Mouse (Mus musculus) intestine, embryonic 15.5 days (tissue): ENCODE results near the gene Man1c1. TPM values are rescaled to one million over a fixed set of nuclear protein-coding genes. Genes with fewer than 3 reads are reported as not detected.

Source experiments
- ATAC-seq: fragments of 200-750 bp; cut with Nextera tagmentation; 2 replicates; pipeline ENCODE4 v1.8.0; 2017; ENCODE audit warnings: moderate TSS enrichment, moderate library complexity
- H3K27ac ChIP-seq: fragments of 300-500 bp; sonication (generic); 2 replicates; pipeline ENCODE4 v1.5.1; 2015; ENCODE audit warnings: mild to moderate bottlenecking, inconsistent platforms
- H3K27me3 ChIP-seq: fragments of 300-500 bp; sonication (generic); replicated peaks from 2 replicates; pipeline ENCODE4 v1.6.1; 2015; ENCODE audit warnings: inconsistent platforms
- H3K36me3 ChIP-seq: fragments of 300-500 bp; sonication (generic); 2 replicates; pipeline ENCODE4 v1.6.1; 2015; ENCODE audit warnings: inconsistent platforms
- H3K4me1 ChIP-seq: fragments of 300-500 bp; sonication (generic); replicated peaks from 2 replicates; pipeline ENCODE4 v1.6.1; 2015; ENCODE audit warnings: inconsistent platforms
- H3K4me2 ChIP-seq: fragments of 300-500 bp; sonication (generic); replicated peaks from 2 replicates; pipeline ENCODE4 v1.6.1; 2015; ENCODE audit warnings: mild to moderate bottlenecking, inconsistent platforms
- H3K4me3 ChIP-seq: fragments of 300-500 bp; sonication (generic); replicated peaks from 2 replicates; pipeline ENCODE4 v1.5.1; 2015; ENCODE audit warnings: inconsistent platforms
- H3K9ac ChIP-seq: fragments of 300-500 bp; sonication (generic); 2 replicates; pipeline ENCODE4 v1.6.1; 2015; ENCODE audit warnings: inconsistent platforms
- H3K9me3 ChIP-seq: fragments of 300-500 bp; sonication (generic); 2 replicates; pipeline ENCODE4 v1.6.1; 2016; ENCODE audit warnings: inconsistent platforms
- WGBS: fragments of 180-500 bp; shearing (Covaris S2); methylation state at CpG from one replicate; pipeline ENCODE4 v1.1.7; 2015; 5-methylcytosine and 5-hydroxymethylcytosine counted together
- polyA plus RNA-seq: library from polyadenylated mRNA; unstranded; fragments of >200 nt; fragmentation: Nextera tagmentation; extraction: Ambion mirVana; gene quantifications from 2 replicates; pipeline ENCODE4 v1.2.1, GENCODE M21; 2015

Man1c1 gene
- polyA plus RNA-seq, 1 experiment from 2014 or later, result 3.0 TPM

DNA sequence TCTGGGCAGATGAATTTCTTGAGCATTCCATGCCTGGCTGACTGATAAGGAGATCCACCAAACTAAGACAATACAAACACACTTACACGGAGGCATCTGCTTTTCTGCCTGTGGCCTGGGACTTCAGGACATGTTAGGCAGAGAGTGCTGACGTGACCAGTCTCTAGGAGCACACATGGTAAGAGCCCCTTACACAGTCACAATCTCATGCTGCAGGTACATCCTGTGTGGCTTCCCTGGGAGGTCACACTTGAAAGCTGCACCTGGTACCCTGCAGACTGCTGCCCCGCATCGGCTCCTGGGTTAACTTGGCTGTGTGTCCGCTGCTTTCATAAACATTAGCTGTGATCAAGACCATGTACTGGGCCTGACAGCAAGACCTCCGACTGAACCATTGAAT lies 59.7 kb downstream of the Man1c1 start:
- H3K27ac ChIP-seq, result no peak overlapping the region
- 65% methylated on average over 6 of the region's 6 CpGs for WGBS
- H3K9me3 ChIP-seq, result no peaks in the 10 kb centered on the region
- no peak overlapping the region for H3K9ac ChIP-seq
- ATAC-seq, result no peak
- H3K36me3 ChIP-seq, result no peaks in the 10 kb centered on the region
- no peak overlapping the region for H3K4me2 ChIP-seq
- no peaks in the 10 kb centered on the region for H3K27me3 ChIP-seq
- 0 out of 2 replicates have a peak, but pooled peaks cover 4% of the 10 kb centered on the region for H3K4me1 ChIP-seq
- H3K4me3 ChIP-seq, result no peak overlapping the region

DNA sequence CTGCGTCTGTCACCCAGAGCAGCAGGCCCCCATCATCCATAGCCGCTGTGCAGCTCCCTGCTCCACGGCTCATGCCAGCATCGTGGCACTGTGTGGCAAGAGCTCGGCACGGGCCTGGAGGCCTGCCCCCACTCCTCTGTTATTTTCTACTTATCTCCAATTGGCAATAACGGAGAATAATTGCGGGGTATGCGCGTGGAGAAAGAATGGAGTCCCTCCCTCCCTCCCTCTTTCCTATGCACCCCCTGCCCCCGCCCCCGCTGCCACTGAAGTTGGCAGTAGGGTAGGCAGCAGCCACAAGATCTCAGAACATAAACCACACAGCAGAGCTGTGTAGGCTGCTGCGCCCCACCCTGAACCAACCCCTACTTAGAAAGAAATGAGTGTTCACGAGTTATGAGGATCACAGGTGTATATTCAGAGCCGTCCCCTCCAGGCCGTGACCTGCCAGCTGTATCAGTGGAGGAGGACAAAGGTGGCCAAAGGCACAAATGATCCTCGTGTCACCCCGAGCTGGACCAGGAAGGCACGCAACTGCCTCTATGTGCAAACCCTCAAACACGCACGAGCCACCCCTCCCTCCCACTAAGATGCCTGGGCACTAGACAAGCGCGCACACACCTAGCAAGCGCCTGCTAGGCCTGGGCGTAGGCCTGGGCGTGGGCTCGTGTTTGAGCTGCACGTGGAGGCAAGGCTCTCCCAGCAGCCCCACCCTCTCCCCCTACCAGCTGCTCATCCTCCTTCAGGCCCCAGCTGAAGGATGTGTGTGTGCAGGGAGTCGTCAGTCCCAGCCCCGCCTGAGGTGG lies 62.2 kb downstream of the Man1c1 start:
- Histone ChIP-seq H3K27ac (no peak overlapping the region), H3K9ac (no peak overlapping the region), H3K36me3 (no peaks in the 10 kb centered on the region), H3K4me3 (no peak overlapping the region), H3K4me2 (no peak overlapping the region), H3K4me1 (0 out of 2 replicates have a peak, but pooled peaks cover 4% of the 10 kb centered on the region), H3K9me3 (no peaks in the 10 kb centered on the region), H3K27me3 (no peaks in the 10 kb centered on the region)
- WGBS, result 69% methylated on average over 30 of the region's 30 CpGs
- peak; percentile 39; the same call in 1 of the 2 replicates for ATAC-seq

DNA sequence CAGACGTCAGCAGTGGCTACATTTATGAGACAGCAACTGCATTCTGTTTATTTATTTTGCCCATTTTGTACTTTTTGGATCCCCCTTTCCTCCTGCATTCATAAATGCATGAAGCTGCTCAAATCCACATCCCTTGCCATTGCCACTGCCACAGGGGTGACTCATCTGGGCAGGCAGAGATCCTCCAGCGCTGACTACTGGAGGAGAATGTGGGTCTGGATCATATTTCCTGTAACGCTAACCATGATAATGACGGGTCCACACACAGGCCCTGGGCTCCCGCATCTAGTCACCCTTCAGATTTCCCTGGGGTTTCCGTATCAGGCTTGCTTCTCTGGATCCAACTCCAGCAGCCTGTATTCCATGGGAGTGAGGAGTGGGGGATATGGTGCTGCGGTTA lies 64.8 kb downstream of the Man1c1 start:
- no peak overlapping the region for H3K9ac ChIP-seq
- no peak overlapping the region for H3K4me2 ChIP-seq
- no peaks in the 10 kb centered on the region for H3K9me3 ChIP-seq
- no peak for ATAC-seq
- 56% methylated on average over 7 of the region's 7 CpGs for WGBS
- 0 out of 2 replicates have a peak, but pooled peaks cover 4% of the 10 kb centered on the region for H3K4me1 ChIP-seq
- H3K4me3 ChIP-seq, result no peak overlapping the region
- H3K36me3 ChIP-seq, result no peaks in the 10 kb centered on the region
- no peak overlapping the region for H3K27ac ChIP-seq
- H3K27me3 ChIP-seq, result no peaks in the 10 kb centered on the region

DNA sequence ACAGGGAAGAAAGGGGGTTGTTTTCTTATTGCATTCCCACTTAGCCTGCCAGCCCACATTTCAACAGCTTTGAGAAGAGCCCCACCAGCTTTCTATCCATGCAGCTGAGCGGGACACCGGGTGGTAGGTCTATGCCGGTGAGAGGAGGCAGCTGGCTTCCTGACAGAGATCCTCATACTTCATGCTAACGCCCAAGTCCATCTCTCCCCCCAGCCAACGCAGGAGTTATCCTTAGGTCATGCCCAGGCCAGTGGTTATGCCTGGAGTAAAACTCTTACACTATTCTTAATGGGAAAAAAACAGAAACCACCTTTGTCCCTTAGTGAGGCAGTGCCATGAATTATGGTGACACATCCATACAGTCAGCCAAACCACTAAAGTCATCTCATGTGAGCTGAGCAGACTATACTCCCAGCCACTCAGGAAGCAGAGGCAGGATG lies 66.0 kb downstream of the Man1c1 start:
- WGBS, result 41% methylated on average over 5 of the region's 5 CpGs
- Histone ChIP-seq H3K9ac (no peak overlapping the region), H3K4me1 (peaks cover 7% of the 10 kb centered on the region; the same call in 1 of the 2 replicates), H3K27me3 (no peaks in the 10 kb centered on the region), H3K27ac (no peak overlapping the region), H3K4me2 (no peak overlapping the region), H3K9me3 (no peaks in the 10 kb centered on the region), H3K4me3 (no peak overlapping the region), H3K36me3 (no peaks in the 10 kb centered on the region)
- no peak for ATAC-seq

DNA sequence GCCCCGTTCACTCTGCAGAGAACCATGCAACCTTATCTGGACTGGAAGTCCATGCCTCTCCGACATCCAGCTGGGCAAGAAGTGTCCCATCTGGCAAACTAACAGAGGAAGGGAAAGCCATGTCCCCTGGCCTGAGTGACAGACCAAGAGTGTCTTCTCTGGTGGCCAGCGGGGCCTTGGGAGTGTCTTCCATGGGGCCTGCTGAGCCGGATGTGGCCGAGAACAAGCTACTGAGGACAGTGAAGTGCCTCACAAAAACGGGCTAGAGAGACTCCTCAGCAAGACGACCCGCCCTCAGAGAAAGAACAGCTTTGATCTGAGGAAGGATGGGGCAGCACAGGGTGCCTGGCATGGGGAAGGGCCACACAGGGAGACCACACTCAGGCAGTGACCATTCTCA lies 67.7 kb downstream of the Man1c1 start:
- Histone ChIP-seq H3K27me3 (no peaks in the 10 kb centered on the region), H3K4me1 (peaks cover 12% of the 10 kb centered on the region), H3K4me2 (no peak overlapping the region), H3K36me3 (no peaks in the 10 kb centered on the region), H3K9ac (no peak overlapping the region), H3K9me3 (no peaks in the 10 kb centered on the region), H3K4me3 (no peak overlapping the region), H3K27ac (no peak overlapping the region)
- 55% methylated on average over 8 of the region's 8 CpGs for WGBS
- ATAC-seq, result no peak

DNA sequence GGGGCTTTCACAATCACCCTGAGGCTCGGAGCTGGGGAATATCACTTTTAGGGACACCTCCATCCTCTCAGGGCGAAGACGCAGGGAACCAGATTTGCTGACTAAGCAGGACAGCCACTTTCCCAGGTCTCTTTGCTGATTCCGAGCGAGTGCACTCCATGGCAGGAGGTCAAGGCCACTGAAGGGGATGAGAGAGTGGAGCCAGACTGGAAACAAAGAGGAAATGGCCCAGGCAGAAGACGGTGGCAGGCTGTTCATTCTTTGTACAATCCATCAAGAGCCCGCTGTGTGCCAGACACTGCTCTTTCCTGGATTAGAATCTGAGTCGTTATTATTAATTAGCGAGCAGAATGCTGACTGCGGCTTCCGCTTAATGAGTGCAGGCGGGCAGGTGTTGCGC lies 70.1 kb downstream of the Man1c1 start:
- no peak overlapping the region for H3K9ac ChIP-seq
- WGBS, result 68% methylated on average over 13 of the region's 13 CpGs

DNA sequence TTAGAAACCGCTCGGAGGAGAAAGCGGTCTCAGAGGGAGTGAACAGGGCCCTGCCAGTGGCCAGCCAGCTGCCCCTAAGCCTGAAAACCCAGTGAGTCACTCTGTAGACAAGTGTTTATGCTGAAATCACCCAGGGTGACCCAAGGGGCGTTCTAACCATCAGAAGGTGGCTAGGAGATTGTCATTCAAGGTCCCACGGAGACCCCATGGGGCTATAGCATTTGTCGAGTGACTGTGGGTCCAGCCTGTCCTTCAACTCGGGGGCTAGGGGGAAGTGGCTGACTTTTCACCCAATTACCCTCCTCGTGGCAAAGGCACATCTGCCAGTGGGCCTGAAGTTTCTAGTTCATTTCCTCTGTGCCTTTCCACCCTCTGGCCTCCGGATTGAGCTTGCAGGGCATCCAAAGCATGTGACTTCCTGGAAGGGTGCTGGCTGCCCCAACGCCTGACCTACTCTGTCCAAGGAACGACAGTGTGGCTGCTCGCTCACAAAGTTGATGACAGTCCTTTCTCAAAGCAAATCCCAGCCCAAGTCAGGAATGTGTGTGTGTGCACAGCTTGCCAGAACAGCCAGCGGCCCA lies 71.9 kb downstream of the Man1c1 start:
- Histone ChIP-seq H3K36me3 (no peaks in the 10 kb centered on the region), H3K27me3 (no peaks in the 10 kb centered on the region), H3K4me3 (no peak overlapping the region), H3K27ac (peak overlapping the region; percentile 53), H3K4me1 (peaks cover 12% of the 10 kb centered on the region), H3K9ac (no peak overlapping the region), H3K4me2 (no peak overlapping the region), H3K9me3 (no peaks in the 10 kb centered on the region)
- 40% methylated on average over 13 of the region's 13 CpGs for WGBS
- 0 out of 2 replicates have a peak, but pooled peaks have one; percentile 39 for ATAC-seq

More for the DNA sequence above, 70.1 kb downstream of the Man1c1 start:
- Histone ChIP-seq H3K9me3 (no peaks in the 10 kb centered on the region), H3K4me3 (no peak overlapping the region), H3K27me3 (no peaks in the 10 kb centered on the region), H3K4me2 (no peak overlapping the region), H3K27ac (no peak overlapping the region), H3K36me3 (no peaks in the 10 kb centered on the region), H3K4me1 (peaks cover 12% of the 10 kb centered on the region)
- ATAC-seq, result no peak

DNA sequence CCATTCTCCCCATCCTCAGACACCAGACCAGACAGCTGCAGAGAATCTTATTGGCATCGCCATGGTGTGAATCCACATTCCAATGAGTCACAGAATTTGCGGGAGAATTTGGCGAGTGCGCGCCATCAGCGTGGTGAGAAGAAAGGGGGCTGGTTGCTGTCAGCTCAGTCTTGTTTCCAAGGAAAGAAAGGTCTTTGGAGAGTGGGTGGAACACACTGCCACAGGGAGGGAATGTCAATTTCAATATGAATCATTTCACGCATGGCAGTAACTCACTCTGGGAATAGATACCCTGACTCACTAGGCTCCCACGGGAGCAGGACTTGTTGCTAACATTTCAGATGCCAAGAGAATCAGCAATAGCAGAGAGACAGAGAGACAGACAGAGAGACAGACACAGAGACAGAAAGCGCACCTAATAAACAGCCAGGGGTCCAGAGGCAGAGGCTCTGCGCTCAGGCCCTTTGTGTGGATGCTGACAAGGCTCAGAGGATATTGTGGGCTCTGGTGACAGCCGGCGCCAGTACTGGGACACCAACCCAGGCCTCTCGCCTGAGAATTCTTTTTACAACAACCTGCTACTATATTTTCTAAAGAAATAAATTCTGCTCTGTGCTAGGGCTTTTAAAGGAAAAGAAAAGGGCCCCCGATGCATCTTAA lies 72.5 kb downstream of the Man1c1 start:
- H3K9ac ChIP-seq, result no peak overlapping the region
- no peaks in the 10 kb centered on the region for H3K9me3 ChIP-seq
- H3K4me2 ChIP-seq, result no peak overlapping the region
- peaks cover 17% of the 10 kb centered on the region for H3K4me1 ChIP-seq
- WGBS, result 81% methylated on average over 14 of the region's 14 CpGs
- no peaks in the 10 kb centered on the region for H3K36me3 ChIP-seq
- no peak for ATAC-seq
- H3K27ac ChIP-seq, result peak overlapping the region; percentile 53
- H3K27me3 ChIP-seq, result no peaks in the 10 kb centered on the region
- no peak overlapping the region for H3K4me3 ChIP-seq

DNA sequence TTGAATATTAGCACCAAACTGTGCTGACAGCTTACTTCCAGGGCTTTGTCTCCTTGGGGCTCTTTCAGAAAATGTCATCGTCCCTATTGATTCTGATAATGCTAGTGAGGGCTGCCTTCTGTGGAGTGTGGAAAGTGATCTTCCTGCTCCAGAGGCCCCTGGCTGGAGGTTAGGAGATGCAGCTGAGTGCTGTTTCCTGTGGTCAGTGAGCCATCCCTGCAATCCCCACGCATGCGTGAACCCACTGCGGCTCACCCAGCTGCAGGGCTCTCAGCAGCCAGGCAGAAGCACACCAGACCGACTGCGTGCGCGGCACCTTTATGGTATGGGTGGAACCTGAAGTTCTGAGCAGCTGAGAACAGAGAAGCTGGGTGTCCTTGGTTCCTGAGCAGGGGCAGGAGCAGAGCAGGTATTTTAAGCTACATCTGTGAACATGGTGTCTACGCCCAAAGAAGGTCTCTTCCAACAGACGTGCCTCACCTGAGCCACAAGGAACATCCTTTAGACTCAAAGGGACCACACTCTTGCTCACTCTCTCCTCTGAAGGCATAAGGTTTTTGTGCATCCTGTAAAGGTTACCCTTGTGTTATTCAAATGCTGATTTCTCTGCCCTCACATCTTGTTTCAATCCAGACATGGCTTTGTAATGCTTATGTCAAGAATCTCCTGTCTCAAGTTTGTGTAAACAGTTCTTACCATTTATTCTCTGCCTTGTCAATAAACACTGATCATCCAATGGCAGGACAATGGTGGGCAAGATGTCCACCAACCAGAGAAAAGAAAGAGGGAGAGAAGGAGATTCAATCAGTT lies 75.3 kb downstream of the Man1c1 start:
- H3K27ac ChIP-seq, result no peak overlapping the region
- no peaks in the 10 kb centered on the region for H3K9me3 ChIP-seq
- no peak for ATAC-seq
- WGBS, result 62% methylated on average over 10 of the region's 10 CpGs
- H3K4me1 ChIP-seq, result peaks cover 23% of the 10 kb centered on the region
- no peak overlapping the region for H3K4me2 ChIP-seq
- no peak overlapping the region for H3K9ac ChIP-seq
- H3K4me3 ChIP-seq, result no peak overlapping the region
- no peaks in the 10 kb centered on the region for H3K27me3 ChIP-seq
- no peaks in the 10 kb centered on the region for H3K36me3 ChIP-seq

DNA sequence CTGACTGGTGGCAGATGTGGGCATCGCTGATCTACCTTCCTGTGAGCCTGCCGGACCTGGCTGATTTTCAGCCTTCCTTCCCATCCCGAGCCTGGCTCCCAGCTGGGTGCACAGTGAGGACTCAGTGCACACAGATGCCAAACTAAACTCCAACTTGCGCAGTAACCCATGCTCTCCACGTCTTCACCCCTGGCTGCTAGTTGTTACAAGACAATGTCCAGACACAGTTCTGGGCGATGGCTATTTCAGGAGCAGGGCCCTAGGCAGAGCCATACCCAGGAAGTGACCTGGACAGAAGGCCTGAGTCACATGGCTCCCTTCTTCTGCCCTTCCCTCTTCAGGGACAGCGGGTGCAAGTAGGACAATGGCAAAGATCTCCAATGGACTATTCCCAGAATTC lies 76.0 kb downstream of the Man1c1 start:
- 58% methylated on average over 7 of the region's 7 CpGs for WGBS
- H3K9me3 ChIP-seq, result no peaks in the 10 kb centered on the region
- H3K4me2 ChIP-seq, result no peak overlapping the region
- H3K27ac ChIP-seq, result no peak overlapping the region
- no peak for ATAC-seq
- H3K4me3 ChIP-seq, result no peak overlapping the region
- no peak overlapping the region for H3K9ac ChIP-seq
- H3K4me1 ChIP-seq, result peaks cover 19% of the 10 kb centered on the region
- H3K36me3 ChIP-seq, result no peaks in the 10 kb centered on the region
- H3K27me3 ChIP-seq, result no peaks in the 10 kb centered on the region

DNA sequence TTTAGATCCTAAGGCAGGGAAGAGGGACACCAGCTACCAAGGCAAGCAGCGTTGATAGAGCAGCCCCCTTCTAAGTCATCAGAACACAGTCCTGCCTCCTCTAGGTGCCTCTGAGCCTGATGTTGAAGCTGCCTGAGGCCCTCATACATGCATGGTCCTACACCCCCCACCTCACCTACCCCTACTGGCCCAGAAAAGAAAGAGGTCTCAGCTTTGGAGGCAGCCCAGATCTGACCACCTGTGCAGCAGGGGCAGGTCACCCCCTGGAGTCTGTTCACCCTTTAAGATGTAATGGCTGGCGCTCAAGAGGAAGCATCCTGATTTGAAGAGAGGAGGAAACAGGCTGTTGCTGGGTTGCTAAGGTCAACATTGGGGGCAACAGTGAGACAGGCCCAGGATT lies 77.2 kb downstream of the Man1c1 start:
- Histone ChIP-seq H3K27ac (no peak overlapping the region; the same call in 1 of the 2 replicates), H3K27me3 (no peaks in the 10 kb centered on the region), H3K9ac (no peak overlapping the region), H3K9me3 (no peaks in the 10 kb centered on the region), H3K4me1 (peaks cover 11% of the 10 kb centered on the region; the same call in 1 of the 2 replicates), H3K36me3 (no peaks in the 10 kb centered on the region), H3K4me2 (no peak overlapping the region), H3K4me3 (no peak overlapping the region)
- 83% methylated on average over 2 of the region's 2 CpGs for WGBS
- ATAC-seq, result no peak

DNA sequence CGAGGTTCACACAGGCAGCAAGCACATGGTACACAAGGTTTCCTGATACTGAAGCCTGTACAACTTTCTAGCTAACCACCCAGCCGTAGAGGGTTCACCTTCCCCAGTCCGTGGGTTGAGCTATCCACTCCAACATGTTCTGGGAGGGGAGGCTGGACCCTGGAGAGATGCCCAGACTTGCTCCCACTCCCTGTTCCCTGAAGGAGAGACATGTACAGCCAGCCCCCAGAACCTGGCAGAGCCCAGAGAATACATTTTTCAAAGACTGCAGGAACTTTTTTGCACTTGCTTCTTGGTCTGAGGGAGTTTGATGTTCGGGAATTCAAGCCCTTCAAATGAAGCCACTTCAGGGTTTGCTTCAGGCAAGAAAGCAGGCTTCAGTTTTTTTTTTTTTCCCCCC lies 77.7 kb downstream of the Man1c1 start:
- WGBS, result 77% methylated on average over 4 of the region's 4 CpGs
- no peaks in the 10 kb centered on the region for H3K36me3 ChIP-seq
- ATAC-seq, result no peak
- H3K4me3 ChIP-seq, result no peak overlapping the region
- H3K9me3 ChIP-seq, result no peaks in the 10 kb centered on the region
- H3K27ac ChIP-seq, result no peak overlapping the region
- no peak overlapping the region for H3K9ac ChIP-seq
- peaks cover 11% of the 10 kb centered on the region; the same call in 1 of the 2 replicates for H3K4me1 ChIP-seq
- no peak overlapping the region for H3K4me2 ChIP-seq
- no peaks in the 10 kb centered on the region for H3K27me3 ChIP-seq
